Mouse (Mus musculus): ENCODE results near the gene Aldh3b3. TPM values are rescaled to one million over a fixed set of nuclear protein-coding genes. Genes with fewer than 3 reads are reported as not detected.
"Not testable (repeated sequence)": the region's sequence is repeated elsewhere in the genome, so short reads cannot be mapped to it uniquely, and the experiment has no call there.

Gene Aldh3b3
- polyA plus RNA-seq, 1 experiment from 2014 or later, result not detected

- H3K27me3 ChIP-seq (replicated peaks), result 0 out of 2 replicates have a peak, but pooled peaks cover 2% of the 10 kb centered on the region
- no peak overlapping the region for H3K27ac ChIP-seq
- H3K4me3 ChIP-seq, result no peak overlapping the region
- no peak for ATAC-seq (ENCODE audit: low FRiP score, low read depth)
- WGBS, result 21% methylated on average over 27 of the region's 27 CpGs
- H3K4me2 ChIP-seq (replicated peaks), result 0 out of 2 replicates have a peak overlapping the region, but pooled peaks have one; percentile 20
- no peaks in the 10 kb centered on the region for H3K4me1 ChIP-seq
- no peak overlapping the region for H3K9ac ChIP-seq
- no peaks in the 10 kb centered on the region for H3K9me3 ChIP-seq
- H3K36me3 ChIP-seq, result no peaks in the 10 kb centered on the region
Observed at GRCm38 (mm10) chr19:3942986-3943735, 15.3 kb upstream of the Aldh3b3 start.

- no peak overlapping the region for H3K9ac ChIP-seq
- no peaks in the 10 kb centered on the region for H3K36me3 ChIP-seq
- H3K9me3 ChIP-seq, result no peaks in the 10 kb centered on the region
- H3K4me2 ChIP-seq (replicated peaks), result no peak overlapping the region
- no peaks in the 10 kb centered on the region for H3K4me1 ChIP-seq
- H3K4me3 ChIP-seq, result no peak overlapping the region
- 0 out of 2 replicates have a peak, but pooled peaks cover 2% of the 10 kb centered on the region for H3K27me3 ChIP-seq (replicated peaks)
- WGBS, result 42% methylated on average over 10 of the region's 10 CpGs
- ATAC-seq (ENCODE audit: low FRiP score, low read depth), result no peak
- H3K27ac ChIP-seq, result no peak overlapping the region
Observed at GRCm38 (mm10) chr19:3945872-3946564, 12.4 kb upstream of the Aldh3b3 start.

GRCm38 (mm10) chr19:3946715-3947114 lies 11.7 kb upstream of the Aldh3b3 start:
- no peak overlapping the region for H3K27ac ChIP-seq
- H3K9ac ChIP-seq, result no peak overlapping the region
- no peaks in the 10 kb centered on the region for H3K36me3 ChIP-seq
- H3K9me3 ChIP-seq, result no peaks in the 10 kb centered on the region
- ATAC-seq (ENCODE audit: low FRiP score, low read depth), result 0 out of 2 replicates have a peak, but pooled peaks have one; percentile 77
- H3K4me1 ChIP-seq, result no peaks in the 10 kb centered on the region
- no peak overlapping the region for H3K4me3 ChIP-seq
- H3K4me2 ChIP-seq (replicated peaks), result no peak overlapping the region
- WGBS, result 21% methylated on average over 2 of the region's 2 CpGs
- 0 out of 2 replicates have a peak, but pooled peaks cover 2% of the 10 kb centered on the region for H3K27me3 ChIP-seq (replicated peaks)

GRCm38 (mm10) chr19:3947813-3948212 lies 10.6 kb upstream of the Aldh3b3 start:
- Histone ChIP-seq H3K4me2 (replicated peaks) (no peak overlapping the region), H3K4me1 (no peaks in the 10 kb centered on the region), H3K36me3 (no peaks in the 10 kb centered on the region), H3K4me3 (no peak overlapping the region), H3K9ac (no peak overlapping the region), H3K9me3 (no peaks in the 10 kb centered on the region), H3K27me3 (replicated peaks) (0 out of 2 replicates have a peak, but pooled peaks cover 2% of the 10 kb centered on the region), H3K27ac (no peak overlapping the region)
- ATAC-seq (ENCODE audit: low FRiP score, low read depth), result no peak
- WGBS, result 80% methylated on average over 3 of the region's 3 CpGs

- Histone ChIP-seq H3K27me3 (replicated peaks) (0 out of 2 replicates have a peak, but pooled peaks cover 2% of the 10 kb centered on the region), H3K4me3 (no peak overlapping the region), H3K4me1 (no peaks in the 10 kb centered on the region), H3K4me2 (replicated peaks) (no peak overlapping the region), H3K9ac (0 out of 2 replicates have a peak overlapping the region, but pooled peaks have one; percentile 29), H3K9me3 (no peaks in the 10 kb centered on the region), H3K27ac (no peak overlapping the region), H3K36me3 (no peaks in the 10 kb centered on the region)
- 80% methylated on average over 14 of the region's 14 CpGs for WGBS
- ATAC-seq (ENCODE audit: low FRiP score, low read depth), result no peak
Observed at GRCm38 (mm10) chr19:3948546-3948945, 9.9 kb upstream of the Aldh3b3 start.

- Histone ChIP-seq H3K9me3 (no peaks in the 10 kb centered on the region), H3K27me3 (replicated peaks) (no peaks in the 10 kb centered on the region), H3K27ac (no peak overlapping the region), H3K9ac (no peak overlapping the region), H3K36me3 (no peaks in the 10 kb centered on the region), H3K4me1 (no peaks in the 10 kb centered on the region), H3K4me2 (replicated peaks) (no peak overlapping the region), H3K4me3 (no peak overlapping the region)
- WGBS, result 80% methylated on average over 3 of the region's 3 CpGs
- ATAC-seq (ENCODE audit: low FRiP score, low read depth), result no peak
Observed at GRCm38 (mm10) chr19:3950331-3950730, 8.1 kb upstream of the Aldh3b3 start.

- no peaks in the 10 kb centered on the region for H3K36me3 ChIP-seq
- ATAC-seq (ENCODE audit: low FRiP score, low read depth), result no peak
- H3K27ac ChIP-seq, result no peak overlapping the region
Observed at GRCm38 (mm10) chr19:3951461-3951860, 7.0 kb upstream of the Aldh3b3 start.

GRCm38 (mm10) chr19:3952099-3952498 lies 6.3 kb upstream of the Aldh3b3 start:
- Histone ChIP-seq H3K9ac (no peak overlapping the region), H3K4me3 (no peak overlapping the region), H3K27ac (no peak overlapping the region), H3K4me1 (no peaks in the 10 kb centered on the region), H3K36me3 (no peaks in the 10 kb centered on the region), H3K4me2 (replicated peaks) (no peak overlapping the region), H3K9me3 (no peaks in the 10 kb centered on the region), H3K27me3 (replicated peaks) (no peaks in the 10 kb centered on the region)
- WGBS, result 69% methylated on average over 1 of the region's 1 CpGs
- no peak for ATAC-seq (ENCODE audit: low FRiP score, low read depth)

More at GRCm38 (mm10) chr19:3951461-3951860, 7.0 kb upstream of the Aldh3b3 start:
- Histone ChIP-seq H3K4me2 (replicated peaks) (no peak overlapping the region), H3K4me3 (no peak overlapping the region), H3K27me3 (replicated peaks) (no peaks in the 10 kb centered on the region), H3K4me1 (no peaks in the 10 kb centered on the region), H3K9ac (no peak overlapping the region), H3K9me3 (no peaks in the 10 kb centered on the region)

- Histone ChIP-seq H3K4me1 (no peaks in the 10 kb centered on the region), H3K9me3 (no peaks in the 10 kb centered on the region), H3K36me3 (no peaks in the 10 kb centered on the region), H3K27me3 (replicated peaks) (no peaks in the 10 kb centered on the region), H3K27ac (no peak overlapping the region), H3K9ac (no peak overlapping the region), H3K4me3 (no peak overlapping the region), H3K4me2 (replicated peaks) (no peak overlapping the region)
- ATAC-seq (ENCODE audit: low FRiP score, low read depth), result no peak
- WGBS, result 77% methylated on average over 3 of the region's 3 CpGs
Observed at GRCm38 (mm10) chr19:3955033-3955432, 3.4 kb upstream of the Aldh3b3 start.

- Histone ChIP-seq H3K9me3 (no peaks in the 10 kb centered on the region), H3K4me3 (no peak overlapping the region), H3K27ac (no peak overlapping the region), H3K36me3 (no peaks in the 10 kb centered on the region), H3K4me2 (replicated peaks) (no peak overlapping the region), H3K4me1 (no peaks in the 10 kb centered on the region), H3K9ac (no peak overlapping the region), H3K27me3 (replicated peaks) (no peaks in the 10 kb centered on the region)
- no peak for ATAC-seq (ENCODE audit: low FRiP score, low read depth)
- 54% methylated on average over 4 of the region's 4 CpGs for WGBS
Observed at GRCm38 (mm10) chr19:3955804-3956203, 2.6 kb upstream of the Aldh3b3 start.

- 81% methylated on average over 5 of the region's 5 CpGs for WGBS
- not testable (repeated sequence) for ATAC-seq (ENCODE audit: low FRiP score, low read depth)
Observed at GRCm38 (mm10) chr19:3957296-3958036, 979 bp upstream of the Aldh3b3 start.

GRCm38 (mm10) chr19:3959030-3959429 lies 585 bp downstream of the Aldh3b3 start:
- no peak overlapping the region for H3K9ac ChIP-seq
- no peaks in the 10 kb centered on the region for H3K27me3 ChIP-seq (replicated peaks)
- no peaks in the 10 kb centered on the region for H3K9me3 ChIP-seq
- no peak for ATAC-seq (ENCODE audit: low FRiP score, low read depth)
- no peaks in the 10 kb centered on the region for H3K4me1 ChIP-seq
- H3K4me3 ChIP-seq, result no peak overlapping the region
- H3K36me3 ChIP-seq, result no peaks in the 10 kb centered on the region
- no peak overlapping the region for H3K27ac ChIP-seq
- no peak overlapping the region for H3K4me2 ChIP-seq (replicated peaks)

More at GRCm38 (mm10) chr19:3957296-3958036, 979 bp upstream of the Aldh3b3 start:
- H3K27me3 ChIP-seq (replicated peaks); H3K4me2 ChIP-seq (replicated peaks); H3K4me1 ChIP-seq; H3K9ac ChIP-seq; H3K9me3 ChIP-seq; H3K27ac ChIP-seq; H3K36me3 ChIP-seq; H3K4me3 ChIP-seq: not testable (repeated sequence)

Measured in neural tube, embryonic 12.5 days (tissue).